Mouse (Mus musculus): Measurements from ENCODE around the gene Golim4.
A peak's percentile ranks its signal among the peaks of the same experiment; 100 is the strongest.

Gene Golim4

DNA sequence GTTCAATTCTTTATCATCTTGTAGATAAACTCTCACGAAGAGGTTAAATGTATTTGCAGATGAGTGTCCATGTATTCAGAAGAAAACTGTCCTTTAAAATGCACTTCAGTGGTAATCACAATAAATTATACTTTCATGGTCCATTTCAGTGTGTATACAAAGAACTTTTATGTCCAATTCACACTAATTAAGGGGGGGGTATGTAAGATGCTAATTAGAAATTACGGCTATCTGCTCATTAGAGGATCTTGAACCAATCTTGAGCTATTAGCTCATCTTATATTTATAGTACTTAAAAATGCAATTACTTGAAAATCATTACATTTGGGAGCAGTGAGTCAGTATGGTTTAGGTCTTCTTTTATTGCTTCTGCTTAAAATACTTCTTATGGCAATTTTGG, 31.6 kb downstream of the Golim4 start:
- no peak for DNase-seq

DNA sequence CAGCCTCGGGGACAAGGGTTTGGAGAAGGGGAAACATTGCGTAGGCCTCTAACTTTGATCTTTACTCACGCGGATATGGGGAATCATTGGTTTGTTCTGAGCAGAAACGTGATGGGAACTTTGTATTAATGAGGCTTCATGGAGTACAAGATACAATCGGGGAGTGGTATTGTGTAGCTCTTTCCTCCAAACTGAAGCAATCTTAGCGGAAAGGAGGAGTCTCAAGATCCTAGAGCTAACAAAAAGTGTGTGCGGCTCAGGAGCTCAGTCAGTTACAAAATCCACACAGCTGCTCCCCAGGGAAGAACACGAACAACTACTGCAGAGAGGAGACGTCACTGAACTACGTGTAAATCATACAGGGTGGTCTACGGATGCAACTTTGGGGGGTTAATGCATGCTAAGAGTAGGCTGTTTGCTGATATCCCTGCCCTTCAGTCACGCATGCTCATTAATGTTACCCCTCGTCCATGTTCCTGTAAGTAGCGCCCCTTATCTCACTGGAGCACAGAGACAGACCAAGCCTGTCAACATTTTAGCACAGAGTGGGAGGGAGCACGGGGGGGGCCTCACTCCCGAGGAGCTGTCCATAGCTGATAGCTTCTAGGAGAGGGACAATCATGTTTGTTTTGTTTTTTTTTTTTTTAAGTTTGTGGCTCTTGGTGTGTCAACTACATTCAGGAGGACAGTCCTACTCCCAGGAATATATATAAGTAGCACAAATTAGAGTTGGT, 38.8 kb downstream of the Golim4 start:
- peak; percentile 85 for DNase-seq

DNA sequence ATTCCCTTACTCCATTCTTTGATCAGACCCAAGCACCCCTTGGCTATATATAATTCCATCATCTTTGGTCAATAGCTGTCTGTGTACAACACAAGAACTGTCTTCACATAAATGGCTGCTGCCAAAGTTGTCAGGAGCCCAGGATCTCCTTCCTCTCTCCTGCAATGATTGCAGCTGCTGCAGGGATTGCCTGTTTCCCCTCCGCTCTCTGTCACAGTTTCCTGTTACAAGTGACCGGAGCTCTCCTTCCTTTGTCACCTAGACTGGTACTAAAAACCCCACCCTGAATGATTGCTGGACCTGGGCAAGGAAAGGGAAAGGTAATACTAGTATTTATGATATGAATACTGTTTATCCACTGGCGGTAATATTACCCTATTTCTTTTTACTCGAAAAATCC, 44.0 kb downstream of the Golim4 start:
- peak; percentile 75 for DNase-seq

DNA sequence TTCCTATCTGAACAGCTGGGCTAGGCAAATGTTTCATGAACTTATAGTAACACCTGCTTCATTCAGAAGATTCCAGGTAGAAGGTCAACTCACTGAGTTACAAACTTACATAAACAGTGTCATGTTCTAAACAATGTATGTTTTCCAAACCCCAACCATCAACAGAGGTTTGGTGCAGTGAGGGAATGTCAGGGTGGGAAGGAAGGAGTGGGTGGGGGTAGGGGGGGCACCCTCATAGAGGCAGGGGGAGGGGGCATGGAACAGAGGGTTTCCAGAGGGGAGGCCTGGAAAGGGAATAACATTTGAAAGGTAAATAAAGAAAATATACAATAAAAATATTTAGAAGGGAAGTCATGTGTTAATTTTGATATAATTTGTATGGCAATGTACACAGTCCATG, 46.0 kb downstream of the Golim4 start:
- no peak for DNase-seq

DNA sequence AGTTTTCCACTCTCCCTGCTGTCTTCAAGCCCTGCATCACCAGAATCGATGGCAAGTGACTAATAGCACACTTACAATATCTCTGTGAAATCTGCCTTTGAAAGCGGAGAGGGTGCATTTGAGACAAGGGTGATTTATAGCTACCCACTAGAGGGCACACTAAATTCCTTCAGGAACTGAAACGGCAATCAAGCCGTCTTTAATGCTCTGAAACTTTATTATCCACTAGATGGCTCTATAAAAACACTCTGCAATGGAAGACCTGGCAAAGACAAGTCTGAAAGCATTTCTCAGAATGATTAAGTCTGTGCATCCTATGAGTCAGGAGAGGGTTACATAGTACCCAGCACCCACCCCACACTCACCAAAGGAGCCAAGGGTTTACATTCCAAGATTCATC, 46.5 kb downstream of the Golim4 start:
- DNase-seq: peak; percentile 57

- peak; percentile 35 for DNase-seq
Observed at GRCm38 (mm10) chr3:75901903-75902598, 54.7 kb downstream of the Golim4 start.

DNA sequence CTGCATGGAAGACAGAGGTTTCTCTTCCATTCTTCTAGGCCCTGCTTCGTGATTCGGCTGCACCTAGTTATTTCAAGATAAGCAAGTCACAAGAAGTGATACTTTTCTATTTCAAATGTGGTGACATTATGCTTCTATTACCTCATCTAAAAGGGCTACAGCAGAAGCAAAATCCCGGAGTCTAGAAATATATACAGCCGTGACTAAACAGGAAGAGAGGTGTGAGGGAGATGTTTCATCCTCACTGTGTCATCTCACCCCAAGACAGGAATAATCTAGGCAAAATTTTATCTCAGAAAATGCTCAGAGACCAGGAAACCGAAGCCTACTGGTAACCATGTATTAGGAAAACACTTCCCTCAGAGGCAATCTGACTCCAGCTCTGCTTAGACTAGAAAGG, 61.7 kb downstream of the Golim4 start:
- DNase-seq: no peak

DNA sequence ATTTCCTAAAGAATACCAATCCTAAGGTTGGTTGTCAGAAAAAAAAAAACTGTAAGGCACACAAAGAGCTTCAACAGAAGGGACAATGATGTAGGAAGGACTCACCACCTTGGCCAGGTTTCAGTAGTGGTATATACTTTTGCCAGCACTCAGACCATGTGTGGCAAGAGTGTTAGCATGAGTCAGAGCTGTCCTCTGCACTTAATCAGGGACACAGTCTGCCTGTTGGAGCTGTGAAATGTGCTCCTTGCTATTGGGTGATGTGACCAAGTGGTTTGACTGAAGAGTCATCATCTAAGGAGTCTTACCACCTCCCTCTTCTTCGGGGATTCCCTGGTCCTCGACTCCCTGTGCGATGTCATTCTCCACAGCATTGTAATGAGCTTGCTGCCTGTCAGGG, 65.2 kb downstream of the Golim4 start:
- no peak for DNase-seq

GRCm38 (mm10) chr3:75889323-75889722, 67.4 kb downstream of the Golim4 start:
- DNase-seq: no peak

DNA sequence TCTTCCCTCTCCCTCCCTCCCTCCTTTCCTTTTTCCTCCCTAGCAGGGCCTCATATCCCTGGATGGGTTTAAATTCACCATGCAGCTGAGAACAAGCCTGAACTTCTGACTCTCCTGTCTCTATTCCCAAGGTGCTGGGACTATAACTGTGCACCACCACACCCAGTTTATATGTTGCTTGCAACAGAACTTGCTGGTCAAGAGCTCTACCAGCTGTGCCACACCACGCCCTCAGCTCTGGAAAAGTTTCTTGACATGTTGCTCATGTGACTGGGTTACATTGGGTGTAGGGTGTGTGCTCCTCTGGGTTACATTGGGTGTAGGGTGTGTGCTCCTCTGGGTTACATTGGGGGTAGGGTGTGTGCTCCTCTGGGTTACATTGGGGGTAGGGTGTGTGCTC, 75.2 kb downstream of the Golim4 start:
- DNase-seq: peak; percentile 89

DNA sequence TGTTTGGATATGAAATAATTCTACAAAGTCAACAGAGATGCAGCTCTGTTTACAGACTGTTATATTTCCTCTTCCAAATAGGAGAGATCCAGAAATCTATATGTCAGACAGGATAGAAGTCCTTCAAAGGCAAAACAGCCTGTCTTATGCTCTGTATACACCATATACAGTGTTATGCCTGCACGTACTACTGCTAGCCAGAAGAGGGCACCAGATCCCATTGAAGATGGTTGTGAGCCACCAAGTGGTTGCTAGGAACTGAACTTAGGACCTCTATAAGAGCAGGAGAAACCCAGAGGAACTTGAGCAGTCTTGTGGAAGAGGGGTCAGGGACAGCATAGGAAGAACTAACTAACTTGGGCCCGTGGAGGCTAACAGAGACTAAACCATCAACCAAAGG, 77.5 kb downstream of the Golim4 start:
- no peak for DNase-seq

GRCm38 (mm10) chr3:75868886-75869285, 87.9 kb downstream of the Golim4 start:
- peak; percentile 92 for DNase-seq

GRCm38 (mm10) chr3:75864203-75864602, 92.5 kb downstream of the Golim4 start:
- no peak for DNase-seq

- peak; percentile 87 for DNase-seq
Observed at GRCm38 (mm10) chr3:75861677-75862076, 95.1 kb downstream of the Golim4 start.

DNA sequence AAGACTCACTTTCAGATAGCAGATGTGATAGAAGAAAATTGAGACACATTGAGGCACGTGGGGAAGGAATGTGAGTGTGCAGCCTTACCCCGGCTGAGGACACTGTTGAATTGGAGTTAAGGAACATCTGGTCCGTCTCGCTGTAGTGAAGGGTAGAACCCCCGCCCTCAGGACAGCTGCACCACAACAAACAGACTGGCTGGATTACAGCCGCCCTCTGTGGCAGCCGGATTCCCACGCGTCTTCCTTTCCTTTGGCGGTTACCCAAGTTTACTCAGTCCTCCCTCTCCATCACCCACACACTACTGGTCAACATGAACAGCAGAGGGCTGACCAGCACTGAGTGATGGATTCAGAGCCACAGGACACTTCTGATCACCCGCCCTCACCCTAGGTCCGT, 96.0 kb downstream of the Golim4 start:
- DNase-seq: peak; percentile 99

DNA sequence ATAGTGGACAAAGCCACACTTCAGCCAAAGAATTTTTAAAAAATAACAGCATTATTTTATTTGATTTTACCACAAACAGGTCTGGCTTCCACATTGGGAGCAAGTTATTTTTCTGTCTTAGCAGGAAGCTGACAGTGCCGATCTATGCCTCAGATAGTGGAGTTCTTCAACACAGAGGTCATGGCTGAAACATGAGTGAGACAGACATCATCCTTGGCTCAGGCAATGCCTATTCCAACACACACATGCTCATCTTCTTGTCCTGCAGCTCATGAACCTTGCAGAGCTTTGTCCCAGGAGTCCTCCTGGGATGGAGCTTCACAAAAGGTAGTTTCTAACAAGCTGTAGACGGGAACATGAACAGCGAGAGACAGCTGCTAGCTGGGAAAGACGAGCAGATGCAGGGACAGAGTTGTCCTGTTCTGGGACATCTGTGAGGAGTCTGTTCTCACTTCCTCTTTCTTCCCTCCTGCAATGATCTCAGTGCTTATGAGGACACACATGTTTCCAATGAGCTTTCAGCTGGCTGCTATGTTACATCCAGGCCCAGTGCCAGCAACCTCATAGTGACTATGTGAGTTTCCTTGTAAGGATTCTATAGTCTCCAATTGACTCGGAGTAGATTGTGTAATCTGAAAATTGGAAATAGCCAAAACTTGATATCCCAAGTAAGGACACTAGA, 121.3 kb downstream of the Golim4 start:
- peak; percentile 96 for DNase-seq

GRCm38 (mm10) chr3:75834827-75835226, 121.9 kb downstream of the Golim4 start:
- DNase-seq: no peak

Measured in heart, adult 11 months (tissue).